Mouse (Mus musculus) myocyte (in vitro differentiated cells): ENCODE data around the gene Gm38100.

ENCODE experiments used
- MAX ChIP-seq: IDR thresholded peaks from one replicate; pipeline ENCODE4 v1.6.1; 2011; ENCODE audit warnings: low read depth, mild to moderate bottlenecking, control low read depth
- POLR2A ChIP-seq: IDR thresholded peaks from one replicate; pipeline ENCODE4 v1.6.1; 2011; ENCODE audit warnings: low read depth, mild to moderate bottlenecking, control low read depth, moderate library complexity; ENCODE audit not compliant: insufficient read length
- POLR2AphosphoS2 ChIP-seq: IDR thresholded peaks from one replicate; pipeline ENCODE4 v1.6.1; 2011; ENCODE audit warnings: low read depth, control low read depth; ENCODE audit not compliant: insufficient read length

DNA sequence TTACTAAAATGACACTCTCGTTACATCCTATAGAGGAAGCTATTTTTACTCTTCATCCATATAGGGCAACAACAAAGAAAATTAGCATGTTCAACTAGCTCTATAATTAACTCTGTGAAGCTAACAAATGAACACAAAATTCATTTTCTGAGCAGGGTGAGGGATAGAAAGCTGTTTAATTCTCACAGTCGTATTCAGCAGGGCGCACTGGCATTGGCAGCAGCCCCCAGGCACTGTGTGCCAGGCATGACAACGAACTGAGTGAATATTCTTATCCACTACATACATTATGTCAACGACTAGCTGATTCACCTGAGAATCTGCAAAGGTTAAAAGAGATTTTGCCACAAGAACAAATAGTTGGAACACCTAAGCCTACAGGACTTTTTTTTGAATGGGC lies 50.6 kb downstream of the Gm38100 start:
- TF ChIP-seq POLR2A (no peak), MAX (no peak), POLR2AphosphoS2 (no peak)
